Mouse (Mus musculus): ENCODE results near the gene Tex28. TPM values are rescaled to one million over a fixed set of nuclear protein-coding genes. Genes with fewer than 3 reads are reported as not detected.
"Not testable (repeated sequence)": the region's sequence is repeated elsewhere in the genome, so short reads cannot be mapped to it uniquely, and the experiment has no call there.

Gene Tex28
- not detected in 2 replicates for polyA plus RNA-seq (2014; fragmentation: Nextera tagmentation; extraction: Ambion mirVana)

GRCm38 (mm10) chrX:74167738-74168137 lies at the start of gene Tex28:
TSS of gene Tex28 (minus strand) at chrX:74167838.
- no peaks in the 10 kb centered on the region for H3K9me3 ChIP-seq (replicated peaks; ENCODE audit: control insufficient read depth, low read length)
- H3K4me3 ChIP-seq (ENCODE audit: low read depth, low read length) = no peak within 1 kb of the TSS
- H3K36me3 ChIP-seq (replicated peaks; ENCODE audit: control insufficient read depth, insufficient read depth, low read depth, low read length) = no peaks in the 10 kb centered on the region
- no peak within 1 kb of the TSS for H3K27ac ChIP-seq (replicated peaks; ENCODE audit: low read depth, low read length)
- WGBS = 100% methylated on average over 1 of the region's 1 CpGs
- no peak within 1 kb of the TSS for H3K9ac ChIP-seq (replicated peaks; ENCODE audit: low read length)
- H3K4me1 ChIP-seq (ENCODE audit: control insufficient read depth, insufficient read depth, low read length) = no peaks in the 10 kb centered on the region
- ATAC-seq (replicated peaks; ENCODE audit: insufficient number of reproducible peaks, low FRiP score, low TSS enrichment, low read depth) (no peak), DNase-seq (ENCODE audit: low spot score) (no peak)
- no peaks in the 10 kb centered on the region for H3K27me3 ChIP-seq (ENCODE audit: control insufficient read depth, insufficient read depth, low read length)
- no peak within 1 kb of the TSS for H3K4me2 ChIP-seq (ENCODE audit: low read depth, low read length)

- H3K27ac ChIP-seq (replicated peaks; ENCODE audit: low read depth, low read length) = no peak overlapping the region
- no peaks in the 10 kb centered on the region for H3K4me1 ChIP-seq (ENCODE audit: control insufficient read depth, insufficient read depth, low read length)
- H3K9ac ChIP-seq (replicated peaks; ENCODE audit: low read length) = no peak overlapping the region
- DNase-seq (ENCODE audit: low spot score) = no peak
- no peak overlapping the region for H3K4me2 ChIP-seq (ENCODE audit: low read depth, low read length)
- no peaks in the 10 kb centered on the region for H3K36me3 ChIP-seq (replicated peaks; ENCODE audit: control insufficient read depth, insufficient read depth, low read depth, low read length)
- no peak overlapping the region for H3K4me3 ChIP-seq (ENCODE audit: low read depth, low read length)
- no peaks in the 10 kb centered on the region for H3K9me3 ChIP-seq (replicated peaks; ENCODE audit: control insufficient read depth, low read length)
- H3K27me3 ChIP-seq (ENCODE audit: control insufficient read depth, insufficient read depth, low read length) = no peaks in the 10 kb centered on the region
- no peak for ATAC-seq (replicated peaks; ENCODE audit: insufficient number of reproducible peaks, low FRiP score, low TSS enrichment, low read depth)
- 89% methylated on average over 2 of the region's 2 CpGs for WGBS
Observed at GRCm38 (mm10) chrX:74203556-74203955, 35.9 kb upstream of the Tex28 start.

- Histone ChIP-seq H3K9ac (replicated peaks; ENCODE audit: low read length) (no peak within 1 kb of the TSS), H3K27me3 (ENCODE audit: control insufficient read depth, insufficient read depth, low read length) (no peaks in the 10 kb centered on the region), H3K4me3 (ENCODE audit: low read depth, low read length) (no peak within 1 kb of the TSS), H3K4me2 (ENCODE audit: low read depth, low read length) (no peak within 1 kb of the TSS), H3K9me3 (replicated peaks; ENCODE audit: control insufficient read depth, low read length) (no peaks in the 10 kb centered on the region), H3K4me1 (ENCODE audit: control insufficient read depth, insufficient read depth, low read length) (no peaks in the 10 kb centered on the region), H3K36me3 (replicated peaks; ENCODE audit: control insufficient read depth, insufficient read depth, low read depth, low read length) (no peaks in the 10 kb centered on the region), H3K27ac (replicated peaks; ENCODE audit: low read depth, low read length) (no peak within 1 kb of the TSS)
- no peak for DNase-seq (ENCODE audit: low spot score)
- 91% methylated on average over 17 of the region's 17 CpGs for WGBS
- no peak for ATAC-seq (replicated peaks; ENCODE audit: insufficient number of reproducible peaks, low FRiP score, low TSS enrichment, low read depth)
Observed at GRCm38 (mm10) chrX:74176959-74177358, 9.3 kb upstream of the Tex28 start, which contains the start of gene Tktl1. TSS of gene Tktl1 (plus strand) at chrX:74177259.

- WGBS = 39% methylated on average over 1 of the region's 1 CpGs
- not testable (repeated sequence) for H3K27ac ChIP-seq (replicated peaks; ENCODE audit: low read depth, low read length); H3K4me2 ChIP-seq (ENCODE audit: low read depth, low read length); H3K4me1 ChIP-seq (ENCODE audit: control insufficient read depth, insufficient read depth, low read length); H3K27me3 ChIP-seq (ENCODE audit: control insufficient read depth, insufficient read depth, low read length); ATAC-seq (replicated peaks; ENCODE audit: insufficient number of reproducible peaks, low FRiP score, low TSS enrichment, low read depth); H3K4me3 ChIP-seq (ENCODE audit: low read depth, low read length); H3K9me3 ChIP-seq (replicated peaks; ENCODE audit: control insufficient read depth, low read length); DNase-seq (ENCODE audit: low spot score); H3K9ac ChIP-seq (replicated peaks; ENCODE audit: low read length); H3K36me3 ChIP-seq (replicated peaks; ENCODE audit: control insufficient read depth, insufficient read depth, low read depth, low read length)
Observed at GRCm38 (mm10) chrX:74135263-74135662, 32.4 kb downstream of the Tex28 start, which contains the start of gene Mecp2. TSS of gene Mecp2 (minus strand) at chrX:74135363.

GRCm38 (mm10) chrX:74127164-74127563 lies 40.5 kb downstream of the Tex28 start, which contains the start of gene Opn1mw:
TSS of gene Opn1mw (plus strand) at chrX:74127464.
- no peak within 1 kb of the TSS for H3K27ac ChIP-seq (replicated peaks; ENCODE audit: low read depth, low read length)
- H3K4me3 ChIP-seq (ENCODE audit: low read depth, low read length) = no peak within 1 kb of the TSS
- no peaks in the 10 kb centered on the region for H3K9me3 ChIP-seq (replicated peaks; ENCODE audit: control insufficient read depth, low read length)
- ATAC-seq (replicated peaks; ENCODE audit: insufficient number of reproducible peaks, low FRiP score, low TSS enrichment, low read depth) = no peak
- DNase-seq (ENCODE audit: low spot score) = no peak
- no peaks in the 10 kb centered on the region for H3K4me1 ChIP-seq (ENCODE audit: control insufficient read depth, insufficient read depth, low read length)
- H3K36me3 ChIP-seq (replicated peaks; ENCODE audit: control insufficient read depth, insufficient read depth, low read depth, low read length) = no peaks in the 10 kb centered on the region
- no peak within 1 kb of the TSS for H3K4me2 ChIP-seq (ENCODE audit: low read depth, low read length)
- no peaks in the 10 kb centered on the region for H3K27me3 ChIP-seq (ENCODE audit: control insufficient read depth, insufficient read depth, low read length)
- no peak within 1 kb of the TSS for H3K9ac ChIP-seq (replicated peaks; ENCODE audit: low read length)

GRCm38 (mm10) chrX:74124975-74125374 lies 42.7 kb downstream of the Tex28 start:
- H3K9ac ChIP-seq (replicated peaks; ENCODE audit: low read length) = no peak overlapping the region
- DNase-seq (ENCODE audit: low spot score) (no peak), ATAC-seq (replicated peaks; ENCODE audit: insufficient number of reproducible peaks, low FRiP score, low TSS enrichment, low read depth) (no peak)
- H3K4me3 ChIP-seq (ENCODE audit: low read depth, low read length) = no peak overlapping the region
- WGBS = 52% methylated on average over 2 of the region's 2 CpGs
- H3K4me1 ChIP-seq (ENCODE audit: control insufficient read depth, insufficient read depth, low read length) = no peaks in the 10 kb centered on the region
- H3K27ac ChIP-seq (replicated peaks; ENCODE audit: low read depth, low read length) = no peak overlapping the region
- H3K36me3 ChIP-seq (replicated peaks; ENCODE audit: control insufficient read depth, insufficient read depth, low read depth, low read length) = no peaks in the 10 kb centered on the region
- no peak overlapping the region for H3K4me2 ChIP-seq (ENCODE audit: low read depth, low read length)
- no peaks in the 10 kb centered on the region for H3K9me3 ChIP-seq (replicated peaks; ENCODE audit: control insufficient read depth, low read length)
- H3K27me3 ChIP-seq (ENCODE audit: control insufficient read depth, insufficient read depth, low read length) = no peaks in the 10 kb centered on the region

- Histone ChIP-seq H3K9ac (replicated peaks; ENCODE audit: low read length) (no peak overlapping the region), H3K4me3 (ENCODE audit: low read depth, low read length) (no peak overlapping the region), H3K9me3 (replicated peaks; ENCODE audit: control insufficient read depth, low read length) (no peaks in the 10 kb centered on the region), H3K4me2 (ENCODE audit: low read depth, low read length) (0 out of 2 replicates have a peak overlapping the region, but pooled peaks have one; percentile 7), H3K27ac (replicated peaks; ENCODE audit: low read depth, low read length) (no peak overlapping the region), H3K4me1 (ENCODE audit: control insufficient read depth, insufficient read depth, low read length) (no peaks in the 10 kb centered on the region), H3K27me3 (ENCODE audit: control insufficient read depth, insufficient read depth, low read length) (no peaks in the 10 kb centered on the region), H3K36me3 (replicated peaks; ENCODE audit: control insufficient read depth, insufficient read depth, low read depth, low read length) (no peaks in the 10 kb centered on the region)
- DNase-seq (ENCODE audit: low spot score) (peak; percentile 44), ATAC-seq (replicated peaks; ENCODE audit: insufficient number of reproducible peaks, low FRiP score, low TSS enrichment, low read depth) (no peak)
- 23% methylated on average over 10 of the region's 10 CpGs for WGBS
Observed at GRCm38 (mm10) chrX:74115511-74115910, 52.1 kb downstream of the Tex28 start.

GRCm38 (mm10) chrX:74114036-74114435 lies 53.6 kb downstream of the Tex28 start:
- no peak for DNase-seq (ENCODE audit: low spot score)
- H3K36me3 ChIP-seq (replicated peaks; ENCODE audit: control insufficient read depth, insufficient read depth, low read depth, low read length) = no peaks in the 10 kb centered on the region
- no peak overlapping the region for H3K9ac ChIP-seq (replicated peaks; ENCODE audit: low read length)
- H3K4me3 ChIP-seq (ENCODE audit: low read depth, low read length) = no peak overlapping the region
- no peak for ATAC-seq (replicated peaks; ENCODE audit: insufficient number of reproducible peaks, low FRiP score, low TSS enrichment, low read depth)
- H3K4me2 ChIP-seq (ENCODE audit: low read depth, low read length) = no peak overlapping the region
- no peaks in the 10 kb centered on the region for H3K9me3 ChIP-seq (replicated peaks; ENCODE audit: control insufficient read depth, low read length)
- H3K27me3 ChIP-seq (ENCODE audit: control insufficient read depth, insufficient read depth, low read length) = no peaks in the 10 kb centered on the region
- H3K4me1 ChIP-seq (ENCODE audit: control insufficient read depth, insufficient read depth, low read length) = no peaks in the 10 kb centered on the region
- no peak overlapping the region for H3K27ac ChIP-seq (replicated peaks; ENCODE audit: low read depth, low read length)

All from embryonic facial prominence, embryonic 11.5 days (tissue).